Mouse (Mus musculus): ENCODE data around the gene Fat4.

DNA sequence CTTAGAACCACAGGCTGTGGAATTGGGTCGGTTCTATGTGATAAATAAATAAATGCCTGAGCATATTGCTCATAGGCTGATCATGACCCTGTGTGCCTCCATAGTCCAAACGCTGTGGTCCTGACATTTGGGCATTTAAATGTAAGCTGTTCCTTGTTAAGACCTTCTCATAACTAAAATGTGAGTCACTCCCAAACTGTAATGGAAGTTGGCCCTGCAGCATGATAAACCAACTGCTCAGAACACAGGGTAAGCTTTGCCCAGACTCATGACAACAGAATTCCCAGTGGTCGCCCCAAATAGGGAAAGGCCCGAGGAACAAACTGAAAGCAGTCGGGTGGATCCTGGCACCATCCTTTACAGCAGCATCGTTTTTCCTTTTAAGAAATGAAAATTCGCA, 49.7 kb downstream of the Fat4 start:
- TF ChIP-seq POLR2A (IDR thresholded peaks at IDR 0.05; ENCODE audit: low read depth, low read length) (no peak), CTCF (conservative IDR thresholded peaks at IDR 0.05; ENCODE audit: insufficient read depth, insufficient read length, low read depth, low read length) (no peak)
